Mouse (Mus musculus): ENCODE data around the gene Bmp8b.

DNA sequence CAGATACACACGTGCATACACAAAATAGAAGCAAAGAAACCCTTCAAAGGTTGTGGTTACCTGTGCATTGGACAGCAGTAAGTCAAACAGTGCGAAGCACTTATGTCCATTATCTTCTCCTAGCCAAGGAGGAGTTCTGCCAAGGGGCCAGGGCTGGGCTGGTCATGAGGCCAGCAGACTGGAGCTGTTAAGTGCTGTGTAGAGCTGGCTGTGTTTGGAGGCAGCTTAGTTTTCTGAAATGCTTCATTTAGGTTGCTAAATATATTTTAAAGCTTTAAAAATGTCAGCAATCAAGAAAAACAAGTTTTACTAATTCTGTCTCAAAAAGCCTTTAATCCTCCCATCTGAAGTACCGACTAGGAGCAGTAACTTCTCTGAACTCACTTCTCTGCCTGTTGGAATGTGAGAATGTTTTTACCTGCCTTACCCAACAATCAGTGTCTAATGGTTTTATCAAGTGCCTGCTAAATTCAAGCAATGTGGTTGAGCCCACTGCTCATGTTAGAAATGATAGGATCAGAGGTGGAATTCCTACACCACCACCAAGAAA lies 48.3 kb upstream of the Bmp8b start:
- no peak for TF ChIP-seq CTCF (IDR thresholded peaks at IDR 0.05; ENCODE audit: low read depth, low read length)
- TF ChIP-seq POLR2A (IDR thresholded peaks at IDR 0.05; ENCODE audit: borderline replicate concordance, low read depth, low read length): no peak

Data from bone marrow macrophage, adult 2 months (primary cell).